Mouse (Mus musculus) cortical plate, adult 2 months (tissue): ENCODE measurements around the gene Dchs2. TPM values are rescaled to one million over a fixed set of nuclear protein-coding genes. Genes with fewer than 3 reads are reported as not detected.

Source experiments
- H3K27ac ChIP-seq: fragments of 200-500 bp; 2 replicates; pipeline ENCODE4 v1.5.1; 2012; ENCODE audit warnings: low read length, control low read depth, inconsistent platforms; ENCODE audit not compliant: insufficient read depth
- H3K4me1 ChIP-seq: fragments of 200-500 bp; 2 replicates; pipeline ENCODE4 v1.6.1; 2011; ENCODE audit warnings: low read length; ENCODE audit not compliant: control insufficient read depth, insufficient read depth
- H3K4me3 ChIP-seq: fragments of 200-500 bp; 2 replicates; pipeline ENCODE4 v1.5.1; 2011; ENCODE audit warnings: mild to moderate bottlenecking, low read length, control low read depth; ENCODE audit not compliant: insufficient read depth
- CTCF ChIP-seq: fragments of 200-500 bp; IDR thresholded peaks from 2 replicates; pipeline ENCODE4 v1.5.1; 2011; ENCODE audit warnings: mild to moderate bottlenecking, control low read depth, low read length; ENCODE audit not compliant: insufficient read depth; ENCODE audit errors: extremely low read depth
- POLR2A ChIP-seq: fragments of 200-500 bp; IDR thresholded peaks from 2 replicates; pipeline ENCODE4 v1.6.1; 2011; ENCODE audit warnings: mild to moderate bottlenecking, low read length, control low read depth; ENCODE audit not compliant: insufficient read depth; ENCODE audit errors: extremely low read depth
- polyA plus RNA-seq: library from polyadenylated mRNA; depleted of rRNA; stranded (reverse); fragments of >200 nt; gene quantifications from 2 replicates; pipeline ENCODE4 v1.2.3, GENCODE M21; 2012

Dchs2 gene
- polyA plus RNA-seq, 1 experiment, result 0.38 TPM

DNA sequence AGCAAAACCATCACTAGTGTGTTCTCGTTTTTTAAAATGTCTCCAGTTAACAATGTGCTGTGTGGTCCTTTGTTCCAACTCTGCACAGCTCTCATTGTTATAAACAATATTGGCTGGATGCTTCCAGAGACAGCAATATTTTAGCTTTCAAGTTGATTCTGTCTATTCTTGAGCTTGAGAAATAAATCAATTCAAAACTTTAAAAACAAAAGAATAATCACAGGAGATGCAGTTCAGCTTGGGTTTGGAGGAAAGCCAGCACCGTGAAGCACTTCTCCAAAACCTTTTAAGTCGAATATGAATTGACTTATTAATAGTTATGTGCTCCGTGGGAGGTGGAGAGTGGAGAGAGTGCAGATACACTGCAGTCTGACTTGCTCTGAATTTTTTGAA, 20.3 kb downstream of the Dchs2 start:
- TF ChIP-seq CTCF, result no peak
- TF ChIP-seq POLR2A, result no peak
- H3K27ac ChIP-seq, result no peak overlapping the region
- no peak overlapping the region for H3K4me3 ChIP-seq
- 0 out of 2 replicates have a peak, but pooled peaks cover 2% of the 10 kb centered on the region for H3K4me1 ChIP-seq

DNA sequence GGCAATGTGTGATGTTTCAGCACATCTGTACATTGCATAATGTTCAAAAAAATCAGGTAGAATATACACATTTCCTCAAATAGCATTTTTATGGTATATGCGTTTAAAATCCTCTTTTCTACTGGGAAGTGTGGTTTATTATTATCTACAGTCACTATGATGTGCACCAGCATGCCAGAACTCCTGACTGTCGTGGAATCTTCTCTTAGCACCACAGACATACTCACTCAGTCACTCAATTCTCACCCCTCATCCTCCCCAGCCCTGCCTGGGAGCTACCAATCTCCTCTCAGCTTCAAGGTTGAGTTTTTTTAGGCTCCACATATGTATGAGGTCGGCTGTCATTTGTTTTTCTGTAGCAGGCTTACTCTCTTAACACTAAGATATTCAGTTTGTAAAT, 20.8 kb downstream of the Dchs2 start:
- H3K27ac ChIP-seq, result no peak overlapping the region
- 0 out of 2 replicates have a peak, but pooled peaks cover 2% of the 10 kb centered on the region for H3K4me1 ChIP-seq
- TF ChIP-seq CTCF, result no peak
- no peak for TF ChIP-seq POLR2A
- H3K4me3 ChIP-seq, result no peak overlapping the region

DNA sequence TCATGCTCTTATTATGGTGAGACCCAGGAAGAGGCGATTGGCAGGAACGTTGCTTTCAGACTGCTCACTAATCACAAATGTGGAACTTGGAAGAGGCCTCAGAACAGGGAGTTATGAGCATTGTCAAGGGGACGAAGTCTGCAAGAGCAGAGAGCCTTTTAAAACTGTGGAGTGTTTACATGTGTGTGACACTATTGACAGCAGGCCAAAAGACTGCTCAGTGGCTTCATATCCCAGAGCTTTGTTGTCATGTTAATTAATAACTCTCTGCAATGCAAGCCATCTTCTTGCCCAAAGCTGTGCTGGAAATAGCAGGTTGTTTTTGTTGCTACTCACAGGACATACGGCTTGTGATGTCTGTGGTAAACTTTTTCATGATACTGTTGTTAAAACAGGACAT, 27.9 kb downstream of the Dchs2 start:
- Histone ChIP-seq H3K4me3 (no peak overlapping the region), H3K4me1 (no peaks in the 10 kb centered on the region; the same call in 1 of the 2 replicates), H3K27ac (no peak overlapping the region)
- TF ChIP-seq CTCF (no peak), POLR2A (no peak)

DNA sequence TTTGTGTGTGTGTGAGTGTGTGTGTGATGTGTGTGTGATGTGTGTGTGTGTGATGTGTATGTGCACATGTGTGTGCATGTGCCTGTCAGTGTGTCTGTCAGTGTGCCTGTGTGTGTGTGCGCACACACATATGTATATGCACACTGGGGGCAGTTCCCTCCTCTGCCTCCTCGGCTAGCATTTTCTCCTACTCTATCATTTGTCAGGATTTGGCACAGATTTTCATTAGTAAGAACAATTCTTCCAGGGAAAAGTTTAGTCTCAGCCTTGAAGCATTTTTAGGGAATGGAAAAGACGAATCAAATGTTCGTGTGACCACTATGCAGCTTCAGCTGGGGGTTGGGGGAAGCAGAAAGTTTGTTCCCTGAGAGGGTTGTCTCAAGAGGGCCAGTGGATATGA, 28.4 kb downstream of the Dchs2 start:
- no peak for TF ChIP-seq CTCF
- no peak for TF ChIP-seq POLR2A
- Histone ChIP-seq H3K4me1 (no peaks in the 10 kb centered on the region; the same call in 1 of the 2 replicates), H3K4me3 (no peak overlapping the region), H3K27ac (no peak overlapping the region)

DNA sequence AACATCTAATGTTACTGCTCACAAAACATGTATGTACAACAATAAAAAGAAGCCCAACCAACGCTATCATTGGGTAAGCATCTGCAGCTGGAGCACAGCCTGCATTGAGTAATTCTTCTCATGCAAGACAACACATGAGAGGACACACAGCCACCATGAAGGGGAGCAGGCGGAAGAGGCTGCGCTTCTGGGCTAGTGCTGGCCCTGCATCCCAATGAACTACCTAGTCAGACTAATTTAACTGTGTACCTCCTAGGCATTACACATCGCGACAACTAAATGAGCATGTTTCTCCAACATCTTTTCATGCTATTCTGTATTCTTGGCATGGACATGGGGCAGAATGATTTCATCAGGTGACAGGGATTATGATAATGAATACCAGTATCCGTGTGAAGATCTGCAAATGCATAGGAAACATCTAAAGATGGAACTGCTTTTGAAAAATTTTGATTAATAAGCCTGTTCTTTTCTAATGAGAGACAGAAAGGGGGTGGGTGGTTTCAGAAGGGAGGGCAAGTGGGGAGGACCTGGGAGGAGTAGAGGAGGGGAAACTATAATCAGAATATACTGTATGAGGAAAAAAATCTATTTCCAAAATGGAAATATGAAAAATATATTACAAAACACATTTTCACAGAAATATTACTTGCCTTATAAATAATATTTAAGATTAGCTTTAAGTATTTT, 33.9 kb downstream of the Dchs2 start:
- no peak overlapping the region for H3K27ac ChIP-seq
- H3K4me3 ChIP-seq, result no peak overlapping the region
- TF ChIP-seq CTCF, result no peak
- TF ChIP-seq POLR2A, result no peak
- no peaks in the 10 kb centered on the region for H3K4me1 ChIP-seq

DNA sequence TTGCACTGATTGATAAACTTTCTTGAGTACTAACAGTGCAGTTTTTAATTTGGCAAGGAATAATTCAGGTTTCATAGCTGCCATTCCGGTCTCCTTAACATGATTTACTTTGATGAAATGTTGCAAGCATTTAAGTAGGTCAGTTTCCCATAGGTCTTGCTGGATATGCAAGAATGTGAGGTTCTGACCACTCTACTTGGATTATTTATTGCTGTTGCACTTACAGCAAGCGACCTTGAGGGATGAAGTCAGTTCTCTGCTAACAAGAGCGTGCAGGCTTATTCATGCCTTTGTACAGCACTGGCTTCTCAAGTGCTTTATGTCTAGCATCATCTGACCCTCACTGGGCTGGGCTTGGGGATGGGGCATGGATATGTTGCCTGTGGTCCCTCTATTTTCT, 35.9 kb downstream of the Dchs2 start:
- H3K4me1 ChIP-seq, result no peaks in the 10 kb centered on the region
- TF ChIP-seq POLR2A, result no peak
- TF ChIP-seq CTCF, result no peak
- no peak overlapping the region for H3K27ac ChIP-seq
- no peak overlapping the region for H3K4me3 ChIP-seq

DNA sequence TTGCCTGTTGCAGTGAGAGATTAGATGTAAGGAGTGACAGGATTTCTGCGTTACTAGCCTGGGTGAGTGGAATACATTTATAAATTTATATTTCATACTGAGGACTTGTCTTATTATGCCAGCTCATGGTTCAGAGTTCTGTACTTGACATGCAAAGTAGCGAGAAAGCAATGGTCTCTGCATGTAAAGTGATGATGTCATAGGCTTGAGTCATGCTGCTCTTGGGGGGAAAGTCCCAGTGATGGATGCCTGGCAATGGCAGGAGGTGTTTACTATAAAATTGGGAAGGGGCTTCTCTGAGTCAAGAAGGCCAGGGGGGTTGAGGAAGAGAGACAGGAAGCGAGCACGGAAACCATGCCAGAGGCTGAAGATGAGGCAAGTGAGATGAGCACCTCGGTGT, 57.8 kb downstream of the Dchs2 start:
- Histone ChIP-seq H3K4me1 (no peaks in the 10 kb centered on the region), H3K27ac (no peak overlapping the region), H3K4me3 (no peak overlapping the region)
- no peak for TF ChIP-seq CTCF
- no peak for TF ChIP-seq POLR2A

DNA sequence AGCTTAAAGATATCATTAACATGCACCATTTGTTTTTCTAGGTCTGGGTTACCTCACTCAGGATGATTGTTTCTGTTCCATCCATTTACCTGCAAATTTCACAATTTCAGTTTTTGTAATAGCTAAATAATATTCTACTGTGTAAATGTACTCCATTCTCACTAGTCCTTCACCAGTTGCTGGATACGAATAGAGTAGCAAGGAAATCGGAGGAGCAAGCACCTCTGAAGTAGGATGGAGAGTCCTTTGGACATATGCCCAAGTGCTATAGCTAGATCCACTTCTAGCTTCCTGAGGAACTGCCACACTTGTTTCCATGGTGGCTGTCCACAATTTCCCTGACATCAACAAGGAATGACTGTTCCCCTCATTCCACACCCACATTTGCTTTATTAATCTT, 63.5 kb downstream of the Dchs2 start:
- Histone ChIP-seq H3K27ac (no peak overlapping the region), H3K4me1 (no peaks in the 10 kb centered on the region), H3K4me3 (no peak overlapping the region)
- TF ChIP-seq CTCF (no peak), POLR2A (no peak)

DNA sequence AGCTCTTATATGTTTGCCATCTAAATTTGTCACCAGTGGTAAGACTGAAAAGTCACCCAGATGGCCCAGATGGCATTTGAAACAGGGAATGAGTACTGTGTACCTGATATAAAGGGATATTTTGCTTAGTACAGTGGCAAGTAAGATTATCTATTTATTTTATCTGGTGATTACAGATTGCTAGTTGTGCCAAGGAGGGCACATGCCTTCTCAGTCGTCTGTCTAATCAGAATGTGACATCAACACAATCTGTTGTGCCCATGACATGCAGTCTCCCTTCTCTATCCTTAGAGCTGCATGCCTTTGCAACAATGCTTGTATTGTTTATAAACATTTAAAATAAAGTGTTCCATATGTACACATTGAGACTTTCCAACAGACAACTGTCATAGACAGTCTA, 64.7 kb downstream of the Dchs2 start:
- Histone ChIP-seq H3K27ac (no peak overlapping the region), H3K4me3 (no peak overlapping the region), H3K4me1 (no peaks in the 10 kb centered on the region)
- TF ChIP-seq CTCF (no peak), POLR2A (no peak)

DNA sequence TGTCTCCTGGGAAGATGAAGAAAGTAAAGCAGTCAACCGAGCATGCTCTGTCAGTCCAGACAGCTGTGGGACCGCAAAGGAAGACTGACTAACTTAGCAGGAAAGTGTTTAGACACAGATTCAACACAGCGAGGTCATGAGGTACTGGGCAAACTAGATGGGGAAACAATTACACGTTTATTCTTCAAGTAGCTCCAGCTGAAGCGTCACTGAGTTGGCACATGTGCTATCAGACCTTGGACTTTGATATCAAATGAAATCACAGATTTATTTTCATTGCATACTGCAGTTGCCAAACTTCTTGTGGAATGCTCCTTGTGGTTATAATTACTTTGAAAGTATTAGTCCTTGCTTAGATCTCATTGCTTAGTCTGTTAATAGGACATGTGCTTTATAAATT, 67.2 kb downstream of the Dchs2 start:
- Histone ChIP-seq H3K4me3 (no peak overlapping the region), H3K27ac (no peak overlapping the region), H3K4me1 (no peaks in the 10 kb centered on the region)
- TF ChIP-seq CTCF, result no peak
- no peak for TF ChIP-seq POLR2A
